Mouse (Mus musculus) adrenal gland, postnatal 36 days (tissue): ENCODE measurements around the gene Zbed4. TPM values are rescaled to one million over a fixed set of nuclear protein-coding genes. Genes with fewer than 3 reads are reported as not detected.
A peak's percentile ranks its signal among the peaks of the same experiment; 100 is the strongest.
"Not testable (repeated sequence)": the region's sequence is repeated elsewhere in the genome, so short reads cannot be mapped to it uniquely, and the experiment has no call there.

Experiments
- DNase-seq, 2 experiments: peaks; one replicate each; pipeline ENCODE4 v3.0.0; 2021; ENCODE audit warnings: mixed read lengths in 1 of 2
- total RNA-seq, 2 experiments: library from RNA; stranded (reverse); gene quantifications; 2 replicates each; pipeline ENCODE4 v1.2.3; 2021

Gene Zbed4
- total RNA-seq, 2 experiments from 2014 or later, result 9.6 to 11.3 TPM

GRCm38 (mm10) chr15:88810369-88810768 lies 58.9 kb downstream of the Zbed4 start:
- no peak for DNase-seq

GRCm38 (mm10) chr15:88813262-88813661 lies 61.8 kb downstream of the Zbed4 start:
- no peak for DNase-seq

GRCm38 (mm10) chr15:88813873-88814272 lies 62.4 kb downstream of the Zbed4 start:
- DNase-seq, result not testable (repeated sequence)

GRCm38 (mm10) chr15:88814411-88815047 lies 63.1 kb downstream of the Zbed4 start:
- DNase-seq, result peak in 1 of 2 experiments; percentile 62

- DNase-seq, result peak in 1 of 2 experiments; percentile 44
These were observed 63.8 kb downstream of the Zbed4 start for GRCm38 (mm10) chr15:88815196-88815700.

- peak; percentile 100 for DNase-seq
These were observed 67.8 kb downstream of the Zbed4 start, which contains the start of the genes Alg12 and Creld2 for GRCm38 (mm10) chr15:88819026-88819905. Alg12 (minus strand) TSS chr15:88819318. Creld2 (plus strand) TSS chr15:88819646.

GRCm38 (mm10) chr15:88819906-88820303 lies 68.4 kb downstream of the Zbed4 start:
- DNase-seq, result no peak

GRCm38 (mm10) chr15:88821403-88821802 lies 69.9 kb downstream of the Zbed4 start:
- DNase-seq, result no peak

GRCm38 (mm10) chr15:88822513-88822912 lies 71.1 kb downstream of the Zbed4 start:
- no peak for DNase-seq

GRCm38 (mm10) chr15:88823376-88823775 lies 71.9 kb downstream of the Zbed4 start:
- no peak for DNase-seq

- no peak for DNase-seq
These were observed 76.0 kb downstream of the Zbed4 start for GRCm38 (mm10) chr15:88827466-88827865.

- DNase-seq, result peak; percentile 68 to 82
These were observed 76.7 kb downstream of the Zbed4 start for GRCm38 (mm10) chr15:88827991-88828799.

GRCm38 (mm10) chr15:88828800-88829705 lies 77.6 kb downstream of the Zbed4 start:
- DNase-seq, result peak; percentile 92 to 93

- peak; percentile 48 to 71 for DNase-seq
These were observed 78.5 kb downstream of the Zbed4 start for GRCm38 (mm10) chr15:88829791-88830440.

GRCm38 (mm10) chr15:88830696-88831095 lies 79.2 kb downstream of the Zbed4 start:
- DNase-seq, result no peak

- peak; percentile 45 to 76 for DNase-seq
These were observed 80.0 kb downstream of the Zbed4 start for GRCm38 (mm10) chr15:88831482-88831881.

GRCm38 (mm10) chr15:88832536-88832935 lies 81.1 kb downstream of the Zbed4 start:
- DNase-seq, result no peak
